Comparison of ENCODE assay signal across 8 mouse cellular contexts in the genomic region with DNA sequence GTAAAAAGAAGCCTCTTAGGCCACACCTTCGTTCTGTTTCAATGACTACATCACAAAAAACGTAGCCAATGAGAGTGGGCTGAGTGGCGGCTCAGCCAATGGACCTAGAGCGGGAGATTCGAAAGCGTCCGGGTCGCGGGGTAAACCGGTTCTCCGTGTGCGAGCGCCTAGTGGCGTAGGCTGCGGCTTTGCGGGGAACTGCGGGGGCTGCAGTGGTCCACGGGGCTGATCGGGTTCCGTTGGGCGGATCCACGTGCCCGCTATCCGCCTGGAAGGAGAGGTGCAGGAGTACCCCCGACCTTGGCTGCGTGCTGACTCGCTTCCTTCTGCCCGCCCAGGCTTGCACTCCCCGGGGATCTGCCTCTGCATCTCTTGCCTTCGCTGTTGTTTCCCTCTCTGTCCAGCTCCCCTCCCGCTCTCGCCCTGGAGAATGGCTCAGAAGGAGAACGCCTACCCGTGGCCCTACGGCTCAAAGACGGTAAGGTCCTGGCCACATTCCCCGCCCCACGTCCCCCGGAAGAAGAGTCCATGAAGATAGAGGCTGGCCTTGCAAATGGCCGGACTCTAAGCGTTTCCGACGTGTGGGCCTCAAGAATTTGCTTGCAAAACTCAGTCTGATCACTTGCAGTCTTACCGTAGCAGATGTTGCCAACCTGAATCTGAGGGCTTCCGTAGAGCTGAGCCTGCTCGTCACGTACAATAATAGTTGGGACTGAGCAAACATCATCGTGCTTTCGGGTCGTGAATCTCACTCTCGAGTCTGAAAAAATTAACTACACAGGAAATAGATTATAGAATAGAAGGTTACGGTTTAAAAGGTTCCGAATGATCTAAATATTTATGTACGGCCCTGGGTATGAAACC. TPM values are rescaled to one million over a fixed set of nuclear protein-coding genes. Genes with fewer than 3 reads are reported as not detected.
DNase-seq lines count a peak whose midpoint lies in the region; ATAC-seq and TF ChIP-seq lines count a peak whose summit lies in the region.

Aurkb (plus strand) TSS at position 117 of the 864 bp plus-strand sequence.

- H3K4me3 ChIP-seq in gastrocnemius, adult 2 months, result peak within 1 kb of the TSS; percentile 88
- H3K4me3 ChIP-seq in hindbrain, postnatal 0 days (ENCODE audit: low read length), result peak within 1 kb of the TSS; percentile 62
- peak within 1 kb of the TSS; percentile 84 for H3K4me3 ChIP-seq in limb, embryonic 10.5 days
- H3K4me3 ChIP-seq in midbrain, embryonic 11.5 days (ENCODE audit: low read depth, low read length), result peak within 1 kb of the TSS; percentile 81
- H3K4me3 ChIP-seq in small intestine, adult 2 months (ENCODE audit: low read depth, low read length), result peak within 1 kb of the TSS; percentile 95

- no peak for TF ChIP-seq POLR2A in small intestine, adult 2 months (IDR thresholded peaks at IDR 0.05; ENCODE audit: low read depth, low read length)

- no peaks in the 10 kb centered on the region for H3K9me3 ChIP-seq in hindbrain, postnatal 0 days (ENCODE audit: low read length)
- H3K9me3 ChIP-seq in limb, embryonic 10.5 days (replicated peaks), result no peaks in the 10 kb centered on the region
- H3K9me3 ChIP-seq in midbrain, embryonic 11.5 days (ENCODE audit: control insufficient read depth, low read length), result no peaks in the 10 kb centered on the region

- H3K27ac ChIP-seq in gastrocnemius, adult 2 months, result peak within 1 kb of the TSS; percentile 52
- H3K27ac ChIP-seq in hindbrain, postnatal 0 days, result no peak within 1 kb of the TSS; the same call in 1 of the 2 replicates
- peak within 1 kb of the TSS; percentile 95 for H3K27ac ChIP-seq in limb, embryonic 10.5 days
- H3K27ac ChIP-seq in midbrain, embryonic 11.5 days (ENCODE audit: low read depth, low read length), result peak within 1 kb of the TSS; percentile 88
- H3K27ac ChIP-seq in small intestine, adult 2 months (ENCODE audit: insufficient read depth, low read depth, low read length), result peak within 1 kb of the TSS; percentile 58

- peak; percentile 78 for ATAC-seq in hindbrain, postnatal 0 days
- ATAC-seq in midbrain, embryonic 11.5 days (ENCODE audit: low FRiP score), result peak; percentile 79

- under 1% methylated on average over 54 of the region's 54 CpGs for WGBS in hindbrain, postnatal 0 days
- 1% methylated on average over 54 of the region's 54 CpGs for WGBS in limb, embryonic 10.5 days
- 1% methylated on average over 51 of the region's 54 CpGs for WGBS in midbrain, embryonic 11.5 days
- under 1% methylated on average over 54 of the region's 54 CpGs for WGBS in small intestine, adult 2 months

- H3K4me2 ChIP-seq in hindbrain, postnatal 0 days (ENCODE audit: low read depth, low read length), result peak within 1 kb of the TSS; percentile 99
- peak within 1 kb of the TSS; percentile 82 for H3K4me2 ChIP-seq in midbrain, embryonic 11.5 days

- TF ChIP-seq CTCF in gastrocnemius, adult 2 months (IDR thresholded peaks at IDR 0.05), result no peak
- no peak for TF ChIP-seq CTCF in hindbrain, postnatal 0 days (IDR thresholded peaks at IDR 0.05; ENCODE audit: low read depth)
- TF ChIP-seq CTCF in small intestine, adult 2 months (IDR thresholded peaks at IDR 0.05; ENCODE audit: extremely low read depth, insufficient read length, insufficient replicate concordance, low read depth, low read length), result no peak

- peak within 1 kb of the TSS; percentile 49; the same call in 1 of the 2 replicates for H3K9ac ChIP-seq in hindbrain, postnatal 0 days (replicated peaks; ENCODE audit: low read length)
- peak within 1 kb of the TSS; percentile 92 for H3K9ac ChIP-seq in midbrain, embryonic 11.5 days (ENCODE audit: low read length)

- H3K4me1 ChIP-seq in hindbrain, postnatal 0 days (ENCODE audit: insufficient read depth, low read length), result no peaks in the 10 kb centered on the region
- H3K4me1 ChIP-seq in limb, embryonic 10.5 days, result peaks cover 25% of the 10 kb centered on the region
- peaks cover 15% of the 10 kb centered on the region for H3K4me1 ChIP-seq in midbrain, embryonic 11.5 days (ENCODE audit: control insufficient read depth, insufficient read depth, low read length)
- H3K4me1 ChIP-seq in small intestine, adult 2 months (ENCODE audit: control insufficient read depth, insufficient read depth, insufficient read length, low read length), result peaks cover 3% of the 10 kb centered on the region; the same call in 1 of the 2 replicates

- peak; percentile 70 for DNase-seq in layer of hippocampus, adult 11-12 months (ENCODE audit: low spot score)
- DNase-seq in layer of hippocampus, adult 8-10 months (ENCODE audit: low spot score in 2 of 2), result no peak
- peak; percentile 61 to 82 for DNase-seq in cerebellum, postnatal 4 days (ENCODE audit: low spot score in 2 of 2)
- DNase-seq in gastrocnemius, adult 2 months, result peak; percentile 89
- DNase-seq in hindbrain, postnatal 0 days (ENCODE audit: low spot score), result peak; percentile 95
- DNase-seq in limb, embryonic 10.5 days (ENCODE audit: low spot score), result peak; percentile 89
- peak; percentile 98 for DNase-seq in midbrain, embryonic 11.5 days (ENCODE audit: low spot score, missing footprints)

- intact Hi-C loops in gastrocnemius, adult 2 months (cut with DNase I), result no loop called here

- H3K36me3 ChIP-seq in hindbrain, postnatal 0 days (ENCODE audit: insufficient read depth, low read length), result no peaks in the 10 kb centered on the region
- H3K36me3 ChIP-seq in limb, embryonic 10.5 days, result peaks cover 34% of the 10 kb centered on the region
- H3K36me3 ChIP-seq in midbrain, embryonic 11.5 days (ENCODE audit: control insufficient read depth, insufficient read depth, low read length), result peaks cover 8% of the 10 kb centered on the region
- H3K36me3 ChIP-seq in small intestine, adult 2 months (ENCODE audit: control insufficient read depth, insufficient read depth, low read length), result peaks cover 4% of the 10 kb centered on the region; the same call in 1 of the 2 replicates

- H3K27me3 ChIP-seq in hindbrain, postnatal 0 days (ENCODE audit: insufficient read depth, low read length), result no peaks in the 10 kb centered on the region
- no peaks in the 10 kb centered on the region for H3K27me3 ChIP-seq in limb, embryonic 10.5 days (ENCODE audit: low read depth, poor library complexity, severe bottlenecking)
- no peaks in the 10 kb centered on the region for H3K27me3 ChIP-seq in midbrain, embryonic 11.5 days (ENCODE audit: control insufficient read depth, insufficient read depth, low read length)
- H3K27me3 ChIP-seq in small intestine, adult 2 months (ENCODE audit: control insufficient read depth, insufficient read depth, low read length), result no peaks in the 10 kb centered on the region

RNA-seq across cellular contexts. Expression of gene Aurkb, which starts in this region (rescaled TPM):
- 1 to 10 TPM in 2 of 4 experiments, under 1 TPM in 2; 0.52 to 1.6 (median 0.88) TPM for total RNA-seq in layer of hippocampus, adult 8-10 months (2022)
- total RNA-seq in gastrocnemius, adult 2 months (2021), result not detected
- 15.9 and 21.6 TPM in 2 replicates for total RNA-seq in hindbrain, postnatal 0 days (2014; rRNA removed)
- 24.8 and 26.3 TPM in 2 replicates for polyA plus RNA-seq in hindbrain, postnatal 0 days (2015; fragmentation: Nextera tagmentation; extraction: Ambion mirVana)
- 214 and 217 TPM in 2 replicates for polyA plus RNA-seq in limb, embryonic 10.5 days (2016; fragmentation: Nextera tagmentation; extraction: Ambion mirVana)
- 169 and 171 TPM in 2 replicates for polyA plus RNA-seq in midbrain, embryonic 11.5 days (2014; fragmentation: Nextera tagmentation; extraction: Ambion mirVana)
- 15.5 and 30.8 TPM in 2 replicates for polyA plus RNA-seq in small intestine, adult 2 months (2012; rRNA removed)

Comparison
In these comparisons a context has a peak if more than half of its experiments do, and no peak if none do; other contexts are left out.
1. DNase-seq: peak in layer of hippocampus, adult 11-12 months (single experiment), cerebellum, postnatal 4 days (2 of 2), hindbrain, postnatal 0 days (single experiment), limb, embryonic 10.5 days (single experiment) and midbrain, embryonic 11.5 days (single experiment); none in layer of hippocampus, adult 8-10 months (0 of 2).
2. Peak in DNase-seq, H3K4me3 ChIP-seq and H3K27ac ChIP-seq in gastrocnemius, adult 2 months; RNA of the gene not detected or under 1 TPM.
3. Peak in every context shown above with its lines, with median percentiles within 50 percentile points of each other: H3K4me3 ChIP-seq.